Mouse (Mus musculus) heart, adult 2 months (tissue): ENCODE measurements around the gene Tectb. TPM values are rescaled to one million over a fixed set of nuclear protein-coding genes. Genes with fewer than 3 reads are reported as not detected.

Experiments used
- DNase-seq, 2 experiments: peaks; one replicate each; pipeline ENCODE4 v3.0.0; 2021
- H3K27ac ChIP-seq: fragments of 200-600 bp; 2 replicates; pipeline ENCODE4 v1.8.1; 2022
- H3K27me3 ChIP-seq: fragments of 200-500 bp; 2 replicates; pipeline ENCODE4 v1.6.1; 2012; ENCODE audit warnings: mild to moderate bottlenecking, low read length, inconsistent platforms, mixed read lengths; ENCODE audit not compliant: control insufficient read depth, insufficient read depth
- H3K36me3 ChIP-seq: fragments of 200-500 bp; 2 replicates; pipeline ENCODE4 v1.6.1; 2012; ENCODE audit warnings: low read length, inconsistent platforms; ENCODE audit not compliant: control insufficient read depth, insufficient read depth
- H3K4me1 ChIP-seq: fragments of 200-500 bp; 2 replicates; pipeline ENCODE4 v1.6.1; 2011; ENCODE audit warnings: low read length; ENCODE audit not compliant: control insufficient read depth, insufficient read depth
- H3K4me3 ChIP-seq: fragments of 200-600 bp; 2 replicates; pipeline ENCODE4 v1.8.1; 2022
- H3K79me2 ChIP-seq: fragments of 200-500 bp; replicated peaks from 2 replicates; pipeline ENCODE4 v1.6.1; 2012; ENCODE audit warnings: mild to moderate bottlenecking, inconsistent platforms, low read length, moderate library complexity, mixed read lengths; ENCODE audit not compliant: control insufficient read depth, insufficient read depth
- H3K9ac ChIP-seq: fragments of 200-500 bp; 2 replicates; pipeline ENCODE4 v1.6.1; 2012; ENCODE audit warnings: low read depth, mild to moderate bottlenecking, control low read depth, inconsistent platforms, low read length, mixed read lengths
- CTCF ChIP-seq: fragments of 200-600 bp; IDR thresholded peaks from 2 replicates; pipeline ENCODE4 v1.8.1; 2022; ENCODE audit warnings: antibody characterized with exemption, mild to moderate bottlenecking, moderate library complexity
- EP300 ChIP-seq: fragments of 200-500 bp; IDR thresholded peaks from 2 replicates; pipeline ENCODE4 v1.6.1; 2011; ENCODE audit warnings: low read depth, low read length, control low read depth; ENCODE audit not compliant: insufficient read depth
- POLR2A ChIP-seq: fragments of 200-500 bp; IDR thresholded peaks from 2 replicates; pipeline ENCODE4 v1.6.1; 2011; ENCODE audit warnings: mild to moderate bottlenecking, low read depth, low read length, control low read depth; ENCODE audit not compliant: insufficient read depth
- WGBS: fragments of 180-500 bp; shearing (Covaris S2); methylation state at CpG from one replicate; pipeline ENCODE4 v1.1.7; 2018; 5-methylcytosine and 5-hydroxymethylcytosine counted together
- intact Hi-C: fragments of 180-260 bp; cut with DNase I; formaldehyde crosslinking; loops from one replicate; pipeline ENCODE4 v1.15.1; 2025
- long read RNA-seq: library from polyadenylated mRNA; stranded (forward); transcript quantifications from one replicate; pipeline ENCODE4 v2.0.0, GENCODE M21; 2021
- polyA plus RNA-seq: library from polyadenylated mRNA; depleted of rRNA; stranded (reverse); fragments of >200 nt; gene quantifications from 2 replicates; pipeline ENCODE4 v1.2.3, GENCODE M21; 2012; rRNA removed
- total RNA-seq, 2 experiments: library from RNA; stranded (reverse); gene quantifications; 2 replicates each; pipeline ENCODE4 v1.2.3; 2021

The Tectb gene
- under 1 TPM; 0.16 to 0.23 TPM for total RNA-seq
- polyA plus RNA-seq = 0.21 and 0.29 TPM in 2 replicates
- long read RNA-seq = 0 reads

DNA sequence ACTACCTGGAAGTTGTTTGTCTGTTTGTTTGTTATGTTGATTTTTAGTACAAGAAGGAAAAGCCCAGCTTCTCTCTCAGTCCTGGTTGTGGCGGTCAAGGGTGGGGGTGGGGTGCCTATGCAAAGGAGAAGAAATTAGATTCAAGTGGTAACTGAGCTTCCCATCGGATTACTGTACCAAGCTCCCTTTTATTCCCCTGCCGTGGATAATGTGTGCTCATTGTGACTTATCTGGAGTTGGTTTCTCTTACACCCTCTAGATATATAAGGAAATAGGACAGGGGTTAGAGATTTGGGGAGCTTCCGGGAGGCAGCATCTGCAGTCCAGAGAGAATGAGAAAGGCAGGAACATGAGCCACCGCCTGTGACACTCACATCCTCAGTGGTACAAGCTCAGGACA is at the start of gene Tectb:
Tectb (plus strand) TSS at position 301 of the 400 bp plus-strand sequence.
- DNase-seq = no peak
- Histone ChIP-seq H3K4me1 (peaks cover 2% of the 10 kb centered on the region; the same call in 1 of the 2 replicates), H3K27ac (no peak within 1 kb of the TSS), H3K36me3 (no peaks in the 10 kb centered on the region), H3K4me3 (no peak within 1 kb of the TSS), H3K79me2 (no peaks in the 10 kb centered on the region), H3K9ac (no peak within 1 kb of the TSS), H3K27me3 (no peaks in the 10 kb centered on the region)
- TF ChIP-seq POLR2A (no peak), CTCF (no peak), EP300 (no peak)
- WGBS = 83% methylated on average over 5 of the region's 5 CpGs
- intact Hi-C loops = no loop called here

DNA sequence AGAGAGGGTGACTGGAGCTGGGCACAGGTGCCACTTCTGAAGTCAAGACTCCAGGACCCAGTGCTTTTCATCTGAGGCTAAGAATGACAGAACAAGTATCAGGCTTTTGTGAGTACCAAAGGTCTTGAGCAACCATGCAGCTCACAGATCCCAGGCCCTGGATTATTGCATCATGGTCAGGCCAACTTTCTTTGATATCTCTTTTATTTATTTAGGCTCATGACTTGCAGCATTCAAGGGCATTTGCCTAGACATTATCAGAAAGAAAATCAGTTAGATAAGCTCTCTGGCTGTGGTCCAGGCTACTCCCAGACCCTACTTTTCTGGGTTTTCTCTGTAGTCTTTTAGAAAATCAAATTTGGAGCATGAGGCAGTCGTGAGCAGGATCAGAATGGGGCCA is 48.8 kb upstream of the Tectb start:
- TF ChIP-seq POLR2A = no peak
- TF ChIP-seq EP300 = no peak
- TF ChIP-seq CTCF = no peak
- Histone ChIP-seq H3K36me3 (no peaks in the 10 kb centered on the region), H3K4me1 (peaks cover 4% of the 10 kb centered on the region), H3K79me2 (no peaks in the 10 kb centered on the region), H3K27ac (no peak overlapping the region), H3K27me3 (no peaks in the 10 kb centered on the region), H3K4me3 (no peak overlapping the region), H3K9ac (no peak overlapping the region)
- intact Hi-C loops = no loop called here
- 57% methylated on average over 1 of the region's 1 CpGs for WGBS
- no peak for DNase-seq

DNA sequence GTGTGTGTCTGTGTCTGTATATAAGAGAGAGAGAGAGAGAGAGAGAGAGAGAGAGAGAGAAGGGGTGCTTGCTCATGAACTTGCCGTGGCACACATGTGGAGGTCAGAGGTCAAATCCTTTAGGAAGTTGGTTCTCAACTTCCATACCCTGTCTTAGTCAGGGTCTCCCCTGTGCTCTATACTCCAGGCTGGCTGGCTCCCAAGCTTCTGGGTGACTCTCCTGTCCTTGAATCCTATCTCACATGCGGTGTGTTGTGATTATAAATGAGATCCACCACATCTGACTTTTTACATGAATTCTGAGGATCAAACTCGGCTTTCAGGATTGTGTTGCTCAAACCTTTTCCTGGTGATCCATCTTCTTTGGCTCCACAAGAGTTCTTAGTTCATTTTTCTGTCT is 48.1 kb upstream of the Tectb start:
- intact Hi-C loops = no loop called here
- peaks cover 9% of the 10 kb centered on the region for H3K4me1 ChIP-seq
- WGBS = 75% methylated on average over 3 of the region's 3 CpGs
- TF ChIP-seq EP300 (no peak), POLR2A (no peak), CTCF (no peak)
- H3K4me3 ChIP-seq = no peak overlapping the region
- no peak for DNase-seq
- H3K79me2 ChIP-seq = no peaks in the 10 kb centered on the region
- no peak overlapping the region for H3K9ac ChIP-seq
- no peaks in the 10 kb centered on the region for H3K27me3 ChIP-seq
- H3K36me3 ChIP-seq = no peaks in the 10 kb centered on the region
- no peak overlapping the region for H3K27ac ChIP-seq

DNA sequence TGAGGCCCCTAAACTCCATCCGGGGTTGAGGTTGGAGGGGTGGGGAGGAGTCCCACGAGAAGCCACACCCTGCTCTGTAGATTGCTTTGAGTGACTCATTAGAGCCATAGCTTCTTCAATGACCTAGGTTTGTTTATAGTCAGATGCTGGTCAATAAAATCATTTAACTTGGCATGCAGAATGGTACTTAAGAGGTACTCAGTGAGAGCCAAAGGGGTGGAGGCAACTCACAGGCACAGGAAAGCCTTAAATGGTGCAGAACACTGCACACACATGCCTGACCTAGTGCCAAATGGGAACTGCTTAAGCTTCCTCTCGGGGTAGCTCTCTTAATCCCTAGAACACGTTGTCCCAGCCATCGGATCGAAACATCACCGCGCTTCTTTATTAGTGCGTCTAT is 46.0 kb upstream of the Tectb start:
- H3K36me3 ChIP-seq = no peaks in the 10 kb centered on the region
- intact Hi-C loops = no loop called here
- peaks cover 13% of the 10 kb centered on the region for H3K4me1 ChIP-seq
- no peak overlapping the region for H3K27ac ChIP-seq
- no peak for TF ChIP-seq POLR2A
- WGBS = 57% methylated on average over 9 of the region's 9 CpGs
- no peak overlapping the region for H3K9ac ChIP-seq
- no peak for DNase-seq
- H3K4me3 ChIP-seq = no peak overlapping the region
- H3K27me3 ChIP-seq = no peaks in the 10 kb centered on the region
- no peaks in the 10 kb centered on the region for H3K79me2 ChIP-seq

DNA sequence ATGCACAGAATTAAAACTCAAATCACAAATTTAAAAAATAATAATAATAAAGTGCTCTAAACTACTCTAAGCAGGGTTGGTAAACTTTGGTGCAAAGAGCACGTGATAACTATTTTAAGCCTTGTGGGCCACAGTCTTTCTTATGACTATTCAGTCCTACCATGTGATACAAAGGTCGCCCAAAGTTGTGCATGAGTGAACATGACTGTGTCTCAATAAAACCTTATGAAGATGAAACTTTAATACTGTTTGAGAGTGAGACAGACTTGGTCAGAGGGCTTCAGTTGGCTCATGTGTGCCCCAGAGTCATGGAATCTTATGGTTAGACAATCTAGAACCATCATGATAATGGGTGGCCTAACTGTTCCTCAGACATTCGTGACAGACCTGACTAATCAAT is 44.6 kb upstream of the Tectb start:
- peaks cover 13% of the 10 kb centered on the region for H3K4me1 ChIP-seq
- no peaks in the 10 kb centered on the region for H3K79me2 ChIP-seq
- no peak overlapping the region for H3K9ac ChIP-seq
- H3K27ac ChIP-seq = no peak overlapping the region
- 78% methylated on average over 3 of the region's 3 CpGs for WGBS
- no peaks in the 10 kb centered on the region for H3K36me3 ChIP-seq
- intact Hi-C loops = no loop called here
- TF ChIP-seq EP300 (no peak), CTCF (no peak), POLR2A (no peak)
- H3K4me3 ChIP-seq = no peak overlapping the region
- DNase-seq = no peak
- H3K27me3 ChIP-seq = no peaks in the 10 kb centered on the region

DNA sequence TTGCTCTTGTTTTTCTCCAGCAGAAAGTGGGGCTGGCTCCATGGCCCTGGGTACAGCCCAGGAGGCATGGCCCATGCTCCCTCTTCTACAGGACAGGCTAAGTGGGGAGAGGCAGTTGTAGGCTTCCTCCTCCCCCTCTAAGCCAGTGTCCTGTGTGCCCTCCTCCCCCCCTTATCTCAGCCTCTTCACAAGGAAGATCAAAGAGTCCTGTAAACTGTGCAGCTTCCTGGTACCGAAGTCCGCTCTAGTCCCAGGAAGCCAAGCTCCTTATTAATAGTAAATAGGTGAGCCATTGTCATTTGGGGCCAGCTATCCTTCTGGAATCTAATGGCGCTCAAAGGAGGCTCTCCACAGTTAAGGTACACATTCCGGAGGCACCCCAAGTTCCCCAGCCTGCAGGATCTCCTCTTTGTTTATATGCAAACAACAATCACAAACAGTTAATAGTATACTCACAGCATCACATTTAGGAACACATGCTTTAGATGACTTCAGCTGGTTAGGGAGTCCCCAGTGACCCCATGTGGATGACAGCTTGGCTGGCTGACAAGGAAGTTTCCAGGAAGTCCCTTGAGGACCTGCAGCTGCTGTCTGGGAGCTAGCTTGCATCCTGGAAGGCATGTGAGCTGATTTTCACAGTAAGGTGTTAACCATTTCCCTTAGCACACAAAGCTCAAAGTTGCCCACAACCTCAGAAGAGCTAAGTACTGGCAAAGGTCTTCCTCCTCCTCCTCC is 43.7 kb upstream of the Tectb start:
- 51% methylated on average over 4 of the region's 4 CpGs for WGBS
- H3K27me3 ChIP-seq = no peaks in the 10 kb centered on the region
- intact Hi-C loops = no loop called here
- H3K4me1 ChIP-seq = peaks cover 13% of the 10 kb centered on the region
- H3K9ac ChIP-seq = no peak overlapping the region
- no peaks in the 10 kb centered on the region for H3K79me2 ChIP-seq
- no peak for TF ChIP-seq CTCF
- TF ChIP-seq EP300 = peak; percentile 70; the same call in 1 of the 2 replicates
- DNase-seq = peak; percentile 65
- no peak overlapping the region for H3K27ac ChIP-seq
- H3K36me3 ChIP-seq = no peaks in the 10 kb centered on the region
- H3K4me3 ChIP-seq = no peak overlapping the region
